Mouse (Mus musculus) left cerebral cortex, postnatal 10 days (tissue): Measurements from ENCODE around the gene Zfp986. TPM values are rescaled to one million over a fixed set of nuclear protein-coding genes. Genes with fewer than 3 reads are reported as not detected.
"Not testable (repeated sequence)": the region's sequence is repeated elsewhere in the genome, so short reads cannot be mapped to it uniquely, and the experiment has no call there.

Experiments
- DNase-seq, 2 experiments: peaks; one replicate each; pipeline ENCODE4 v3.0.0; 2021 to 2022; ENCODE audit warnings: low spot score in 2 of 2, mixed read lengths in 1 of 2; ENCODE audit errors: extremely low spot score in 1 of 2
- intact Hi-C: fragments of 180-260 bp; cut with DNase I; formaldehyde crosslinking; loops from one replicate; pipeline ENCODE4 v1.15.1; 2025
- total RNA-seq, 2 experiments: library from RNA; stranded (reverse); gene quantifications; 2 replicates each; pipeline ENCODE4 v1.2.3; 2021

The Zfp986 gene
- total RNA-seq = under 1 TPM; 0.32 to 0.75 TPM

DNA sequence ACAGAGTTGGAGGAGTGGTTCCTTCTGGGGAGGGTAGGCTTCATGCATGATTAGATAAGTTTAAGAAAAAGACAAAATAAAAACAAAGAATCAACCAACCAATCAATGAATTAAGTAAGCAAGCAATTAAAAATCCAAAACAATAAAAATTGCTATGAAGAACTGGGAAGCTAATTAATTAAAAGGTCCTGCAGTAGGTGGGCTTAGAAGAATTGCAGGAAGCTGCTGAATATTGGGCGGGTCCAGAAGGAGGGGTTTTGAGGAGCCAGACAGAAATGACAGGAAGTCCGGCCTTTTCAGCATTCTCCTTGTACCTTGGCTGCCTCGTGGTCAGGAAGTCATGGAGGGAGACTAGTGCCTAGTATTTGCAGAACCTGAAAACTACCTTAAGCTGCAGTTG lies at the start of gene Zfp986:
Zfp986 (plus strand) TSS at position 301 of the 400 bp plus-strand sequence.
- DNase-seq, intact Hi-C loops: not testable (repeated sequence)

DNA sequence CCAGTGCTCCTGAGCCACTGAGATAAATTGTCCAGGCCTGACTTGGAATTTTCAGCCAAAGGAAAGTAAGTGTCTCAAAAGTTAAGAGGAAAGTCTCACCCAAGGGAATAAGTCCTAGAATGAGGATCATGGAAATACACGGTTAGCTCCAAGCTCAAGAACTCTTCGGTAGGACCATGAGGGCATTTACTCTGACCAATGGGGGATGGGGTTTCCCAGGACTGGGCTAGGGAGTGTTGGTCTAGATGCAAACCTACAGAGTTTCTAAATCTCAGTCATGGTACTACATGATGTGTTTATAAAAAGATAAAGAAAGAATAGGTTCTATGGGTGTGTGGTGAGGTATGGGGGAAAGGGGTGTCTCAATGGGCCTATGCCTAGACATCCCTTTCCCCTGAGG lies 48.6 kb upstream of the Zfp986 start:
- intact Hi-C loops, DNase-seq: not testable (repeated sequence)

- DNase-seq, intact Hi-C loops: not testable (repeated sequence)
Measured at GRCm38 (mm10) chr4:145825606-145826005, 43.0 kb upstream of the Zfp986 start.

GRCm38 (mm10) chr4:145831328-145832062 lies 37.1 kb upstream of the Zfp986 start:
- DNase-seq, intact Hi-C loops: not testable (repeated sequence)

- intact Hi-C loops, DNase-seq: not testable (repeated sequence)
Measured at GRCm38 (mm10) chr4:145836300-145836862, 32.2 kb upstream of the Zfp986 start.

GRCm38 (mm10) chr4:145836863-145837440 lies 31.6 kb upstream of the Zfp986 start:
- DNase-seq = peak in 1 of 2 experiments; percentile 50
- intact Hi-C loops = not testable (repeated sequence)

DNA sequence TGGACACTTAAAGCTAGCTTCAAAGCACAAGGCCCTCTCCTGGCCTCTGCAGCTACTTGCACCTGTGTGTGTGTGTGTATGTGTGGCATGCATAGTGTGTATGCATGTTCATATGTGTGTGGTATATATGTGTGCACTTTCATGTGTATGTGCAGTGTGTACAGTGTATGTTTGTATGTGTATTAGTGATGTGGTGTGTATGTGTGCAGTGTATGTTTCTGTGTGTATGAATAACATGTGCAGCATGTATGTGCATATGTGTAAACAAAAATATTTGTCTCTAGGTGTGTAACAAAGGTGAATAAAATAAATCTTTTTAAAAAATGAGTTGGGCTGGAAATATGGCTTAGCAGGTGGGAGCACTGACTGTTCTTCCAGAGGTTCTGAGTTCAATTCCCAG lies 21.8 kb upstream of the Zfp986 start:
- DNase-seq, intact Hi-C loops: not testable (repeated sequence)

DNA sequence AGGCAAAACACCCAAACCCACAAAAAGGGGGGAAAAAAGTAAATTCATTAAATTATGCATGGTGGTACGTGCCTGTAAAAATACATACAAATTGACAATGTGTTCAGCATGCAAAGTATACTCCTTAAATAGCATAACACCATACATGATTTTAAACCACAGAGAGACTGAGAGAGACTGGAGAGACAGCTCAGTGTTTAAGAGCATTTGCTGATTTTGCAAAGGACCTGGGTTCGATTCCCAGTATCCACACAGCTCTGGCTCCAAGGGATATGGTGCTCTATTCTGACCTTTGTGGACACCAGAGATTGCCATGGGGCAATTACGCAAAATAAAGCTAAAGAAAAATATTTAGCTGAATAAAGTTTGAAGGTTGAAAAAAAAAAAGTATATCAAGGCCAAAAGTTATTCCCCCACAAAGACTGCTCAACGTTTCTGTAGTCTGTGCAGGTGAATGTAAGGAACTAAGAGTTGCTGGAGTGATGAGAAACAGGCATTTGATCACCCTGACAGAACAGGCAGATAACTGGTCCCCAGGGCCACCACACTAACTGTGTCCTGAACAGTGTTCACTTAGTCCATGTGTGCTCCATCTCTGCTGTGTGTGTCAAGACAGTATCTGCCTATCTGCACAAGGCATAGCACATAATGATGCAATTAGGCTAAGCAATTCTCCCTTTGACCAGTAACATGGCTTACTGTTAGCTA lies 20.3 kb upstream of the Zfp986 start:
- intact Hi-C loops = not testable (repeated sequence)

GRCm38 (mm10) chr4:145848891-145849214 lies 19.7 kb upstream of the Zfp986 start:
- DNase-seq, intact Hi-C loops: not testable (repeated sequence)

More for the DNA sequence above, 20.3 kb upstream of the Zfp986 start:
- DNase-seq = not testable (repeated sequence)

- DNase-seq, intact Hi-C loops: not testable (repeated sequence)
Measured at GRCm38 (mm10) chr4:145851421-145851820, 17.2 kb upstream of the Zfp986 start.

DNA sequence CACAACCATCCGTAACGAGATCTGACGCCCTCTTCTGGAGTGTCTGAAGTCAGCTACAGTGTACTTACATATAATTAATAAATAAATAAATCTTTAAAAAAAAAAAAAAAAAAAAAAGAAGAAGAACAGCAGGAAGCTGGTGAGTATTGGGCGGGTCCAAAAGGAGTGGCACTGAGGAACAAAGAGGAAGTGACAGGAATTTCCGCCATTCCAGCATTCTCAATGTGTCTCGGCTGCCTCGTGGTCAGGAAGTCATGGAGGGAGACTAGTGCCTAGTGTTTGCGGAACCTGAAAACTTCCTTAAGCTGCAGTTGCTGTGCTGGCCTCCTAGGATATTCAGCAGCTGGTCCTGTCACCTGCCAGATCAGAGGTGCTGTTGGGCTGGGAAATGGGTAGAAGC lies 4.7 kb upstream of the Zfp986 start:
- intact Hi-C loops = not testable (repeated sequence)
- peak in 1 of 2 experiments; percentile 16 for DNase-seq

Other genes with a start within 250 kb of the Zfp986 start
- gene Zfp980, start 198.1 kb upstream of the Zfp986 start, total RNA-seq = under 1 TPM in 1 of 2 experiments, not detected in 1; 0.18 TPM
- under 1 TPM in 1 of 2 experiments, not detected in 1; 0.16 TPM for gene Zfp987, start 228.5 kb downstream of the Zfp986 start, total RNA-seq